Mouse (Mus musculus): ENCODE data around the gene Ube2j2. TPM values are rescaled to one million over a fixed set of nuclear protein-coding genes. Genes with fewer than 3 reads are reported as not detected.

Gene Ube2j2
- 10 to 100 TPM; 84.9 to 93.8 TPM for total RNA-seq (2021)

DNA sequence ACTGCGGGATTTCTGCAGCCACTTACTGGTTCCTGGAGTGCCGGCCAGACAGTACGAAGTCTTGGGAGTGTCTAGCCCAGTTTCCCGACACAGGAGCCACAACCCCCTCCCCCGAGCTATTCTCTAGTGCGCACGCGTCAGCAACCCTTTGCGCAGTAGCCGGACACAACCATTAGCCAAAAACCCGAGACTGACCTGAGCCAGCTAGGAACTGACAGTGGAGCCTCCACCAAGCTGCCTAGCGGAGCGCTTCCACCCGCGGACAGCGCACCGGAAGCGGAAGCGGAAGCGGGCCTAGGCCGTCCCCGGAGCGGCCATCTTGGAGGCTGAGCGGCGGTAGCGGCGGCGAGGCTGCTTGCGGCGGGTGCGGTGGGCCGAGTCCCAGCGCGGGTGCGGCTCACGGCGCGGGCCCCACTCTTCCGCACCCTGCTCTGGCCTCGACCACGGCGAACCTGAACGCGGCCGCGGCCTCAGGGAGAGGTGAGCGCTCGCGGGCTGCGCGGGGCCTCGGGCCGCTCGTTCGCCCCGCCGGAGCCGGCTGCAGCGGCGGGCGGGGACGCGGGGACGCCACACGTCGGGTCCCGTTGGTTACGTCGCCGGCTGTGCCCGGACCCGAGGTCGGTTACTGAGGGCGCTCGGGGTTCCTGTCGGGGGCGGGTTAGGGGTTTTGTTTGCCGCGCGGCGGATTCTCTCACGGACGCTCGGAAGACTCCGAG is at the start of gene Ube2j2:
TSS of gene Ube2j2 (plus strand) at position 298 of the 716 bp plus-strand sequence.
- intact Hi-C loops (cut with DNase I) = loop anchor here (2.0 kb wide), 1 partner anchor 41 kb away; no protein-coding TSS in a partner anchor
- DNase-seq (ENCODE audit: extremely low spot score in 1 of 2, low spot score in 2 of 2) = peak; percentile 94 to 96

DNA sequence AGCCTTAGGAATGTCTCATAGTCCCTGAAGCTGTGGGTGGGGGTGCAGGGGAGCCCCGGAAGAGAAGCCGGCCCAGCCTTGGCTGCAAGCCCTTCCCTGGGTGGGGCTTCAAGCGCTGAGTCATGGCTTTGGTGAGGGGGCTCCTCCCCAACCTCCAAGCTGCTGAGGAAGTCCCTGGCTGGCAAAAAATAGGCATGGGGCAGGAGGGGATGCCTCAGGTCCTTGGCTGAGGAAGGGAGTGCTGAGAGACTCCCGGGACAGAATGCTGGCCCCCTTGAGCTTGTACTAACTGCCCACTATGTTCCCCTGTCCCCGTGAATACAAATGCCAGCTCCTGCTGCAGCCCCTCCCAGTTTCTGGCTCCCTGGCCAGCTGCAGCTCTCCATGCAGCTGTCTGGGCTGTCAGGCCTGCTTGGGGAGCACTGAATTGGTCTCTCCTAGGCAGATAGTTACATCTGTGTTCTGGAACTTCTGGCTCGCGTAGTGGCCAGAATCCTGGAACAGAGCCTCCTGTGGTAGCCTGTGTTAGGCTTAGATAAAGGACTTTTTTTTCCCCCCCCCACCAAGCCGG is 49.2 kb upstream of the Ube2j2 start:
- DNase-seq (ENCODE audit: extremely low spot score in 1 of 2, low spot score in 2 of 2) = peak; percentile 67 to 88
- intact Hi-C loops (cut with DNase I) = no loop called here

DNA sequence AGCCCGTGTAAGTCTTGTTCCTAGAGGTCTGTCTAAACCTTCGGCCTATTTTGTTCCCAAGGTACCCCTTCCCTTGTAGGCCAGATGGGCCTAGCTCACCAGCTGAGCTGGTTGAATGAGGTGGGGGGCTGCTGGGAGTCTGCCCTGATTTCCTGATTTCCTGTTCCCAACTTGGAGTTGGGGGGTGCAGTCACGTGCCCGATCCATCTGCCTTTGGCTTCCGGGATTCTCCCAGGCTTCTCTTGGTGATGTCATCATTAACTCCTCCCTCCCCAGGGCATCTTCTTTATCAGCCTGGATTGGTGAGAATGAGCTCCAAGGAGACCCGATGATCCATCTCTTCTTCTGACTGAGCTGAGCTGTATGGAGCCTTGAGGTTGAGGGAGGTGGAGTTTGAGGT is 48.4 kb upstream of the Ube2j2 start:
- intact Hi-C loops (cut with DNase I) = no loop called here
- DNase-seq (ENCODE audit: extremely low spot score in 1 of 2, low spot score in 2 of 2) = peak; percentile 84 to 89

DNA sequence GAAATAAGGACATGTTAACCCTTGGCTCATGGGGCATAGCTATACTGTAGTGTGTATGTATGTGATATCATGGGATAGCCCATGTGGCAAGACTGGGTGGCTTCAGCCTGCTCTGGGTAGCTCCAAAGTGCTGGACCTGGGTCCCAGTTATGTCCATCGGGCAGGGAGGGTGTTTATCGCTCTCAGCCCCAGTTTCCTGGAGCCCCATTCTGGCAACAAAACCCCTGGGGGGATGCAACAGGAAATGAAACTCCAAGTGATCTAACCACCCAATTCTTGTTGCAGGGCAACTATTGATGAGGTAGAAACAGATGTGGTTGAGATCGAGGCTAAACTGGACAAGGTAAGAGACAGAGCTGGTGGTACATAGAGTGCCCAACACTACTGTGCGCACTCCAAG is 47.8 kb upstream of the Ube2j2 start:
- no peak for DNase-seq (ENCODE audit: extremely low spot score in 1 of 2, low spot score in 2 of 2)
- intact Hi-C loops (cut with DNase I) = no loop called here

DNA sequence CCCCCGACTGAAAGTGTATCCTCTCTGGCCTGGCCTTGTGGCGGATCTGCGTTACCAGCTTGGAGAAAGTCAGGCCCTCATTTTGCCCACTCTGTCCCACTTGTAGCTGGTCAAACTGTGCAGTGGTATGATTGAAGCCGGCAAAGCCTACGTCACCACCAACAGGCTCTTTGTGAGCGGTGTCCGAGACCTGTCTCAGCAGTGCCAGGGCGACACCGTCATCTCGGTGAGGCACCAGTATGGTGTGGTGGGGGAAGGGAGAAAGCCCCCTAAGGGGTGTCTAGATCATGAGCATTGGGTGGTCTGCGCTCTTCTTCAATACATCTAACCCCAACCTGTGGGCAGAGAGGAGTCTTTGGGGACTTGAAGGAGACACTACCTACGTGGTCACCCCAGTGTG is 47.2 kb upstream of the Ube2j2 start:
- intact Hi-C loops (cut with DNase I) = no loop called here
- no peak for DNase-seq (ENCODE audit: extremely low spot score in 1 of 2, low spot score in 2 of 2)

DNA sequence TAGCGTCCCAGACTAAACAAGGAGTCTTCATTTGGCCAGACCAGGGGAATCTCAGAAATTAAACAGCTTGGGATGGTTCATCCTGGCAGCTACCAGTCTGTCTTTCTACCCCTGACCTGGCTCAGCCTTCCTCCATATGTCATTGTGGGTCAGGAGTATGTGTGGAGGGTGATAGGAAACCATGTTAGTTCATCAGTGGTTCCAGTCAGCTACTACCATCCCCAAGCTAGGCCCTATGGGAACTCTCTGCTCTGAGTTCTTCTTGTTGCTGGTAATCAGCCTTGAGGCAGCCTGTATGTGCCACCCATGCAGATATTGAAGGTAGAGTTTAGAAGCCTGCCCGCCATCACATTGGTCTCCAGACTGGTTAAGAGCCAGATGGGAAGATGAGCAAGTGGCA is 45.3 kb upstream of the Ube2j2 start:
- no peak for DNase-seq (ENCODE audit: extremely low spot score in 1 of 2, low spot score in 2 of 2)
- intact Hi-C loops (cut with DNase I) = no loop called here

DNA sequence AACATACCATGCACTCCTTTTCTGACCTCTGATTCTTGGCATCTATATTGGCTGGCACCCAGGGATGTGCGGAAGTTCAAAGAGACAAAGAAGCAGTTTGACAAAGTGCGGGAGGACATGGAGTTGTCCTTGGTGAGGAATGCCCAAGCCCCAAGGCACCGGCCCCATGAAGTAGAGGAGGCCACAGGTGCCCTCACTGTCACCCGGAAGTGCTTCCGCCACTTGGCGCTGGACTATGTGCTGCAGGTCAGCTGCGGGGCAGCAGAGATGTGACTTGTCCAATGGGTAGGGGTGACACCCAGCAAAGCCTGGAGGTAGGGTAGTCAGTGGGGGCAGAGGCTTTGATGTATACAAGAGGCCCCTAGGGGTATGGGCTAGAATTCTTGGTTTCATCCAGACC is 44.3 kb upstream of the Ube2j2 start:
- intact Hi-C loops (cut with DNase I) = no loop called here
- no peak for DNase-seq (ENCODE audit: extremely low spot score in 1 of 2, low spot score in 2 of 2)

DNA sequence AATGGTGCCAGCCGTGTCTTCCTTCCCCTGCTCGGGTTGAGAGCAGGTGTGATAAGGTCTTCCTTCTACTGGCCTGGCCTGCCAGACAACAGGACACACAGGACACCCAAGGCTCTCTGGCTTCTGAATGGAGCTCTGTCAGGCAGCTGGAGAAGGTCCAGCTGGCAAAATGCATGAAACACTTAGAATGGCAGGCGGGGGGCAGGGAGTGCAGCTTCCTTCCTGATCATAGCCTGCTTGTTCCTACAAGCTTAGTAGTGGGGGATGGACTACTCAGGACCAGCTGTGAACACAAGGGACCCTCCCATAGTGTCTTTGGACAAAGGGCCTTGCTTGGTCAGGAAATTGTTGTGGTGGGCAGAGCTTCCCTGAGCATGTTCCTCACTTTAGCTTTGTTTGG is 42.4 kb upstream of the Ube2j2 start:
- DNase-seq (ENCODE audit: extremely low spot score in 1 of 2, low spot score in 2 of 2) = peak in 1 of 2 experiments; percentile 82
- intact Hi-C loops (cut with DNase I) = no loop called here

DNA sequence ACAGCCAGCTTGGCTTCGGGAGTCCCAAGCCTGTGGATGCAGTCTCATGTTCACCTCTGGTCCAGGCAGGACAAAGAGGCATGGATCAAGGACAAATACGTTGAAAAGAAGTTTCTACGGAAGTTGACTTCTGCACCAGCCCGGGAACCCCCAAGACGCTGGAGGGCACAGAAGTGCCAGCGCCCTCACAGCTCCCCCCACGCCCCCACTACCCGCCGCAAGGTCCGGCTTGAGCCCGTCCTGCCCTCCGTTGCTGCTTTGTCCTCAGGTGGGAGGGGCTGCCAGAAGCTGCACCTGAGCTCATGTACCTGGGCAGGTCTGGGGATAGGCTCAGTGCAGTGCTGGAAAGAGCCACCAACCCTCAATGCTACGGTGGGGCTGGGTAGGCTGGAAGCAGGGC is 40.4 kb upstream of the Ube2j2 start:
- intact Hi-C loops (cut with DNase I) = loop anchor here (2.0 kb wide), 1 partner anchor 40 kb away; the partner anchor contains the start of gene Ube2j2
- peak in 1 of 2 experiments; percentile 34 for DNase-seq (ENCODE audit: extremely low spot score in 1 of 2, low spot score in 2 of 2)

DNA sequence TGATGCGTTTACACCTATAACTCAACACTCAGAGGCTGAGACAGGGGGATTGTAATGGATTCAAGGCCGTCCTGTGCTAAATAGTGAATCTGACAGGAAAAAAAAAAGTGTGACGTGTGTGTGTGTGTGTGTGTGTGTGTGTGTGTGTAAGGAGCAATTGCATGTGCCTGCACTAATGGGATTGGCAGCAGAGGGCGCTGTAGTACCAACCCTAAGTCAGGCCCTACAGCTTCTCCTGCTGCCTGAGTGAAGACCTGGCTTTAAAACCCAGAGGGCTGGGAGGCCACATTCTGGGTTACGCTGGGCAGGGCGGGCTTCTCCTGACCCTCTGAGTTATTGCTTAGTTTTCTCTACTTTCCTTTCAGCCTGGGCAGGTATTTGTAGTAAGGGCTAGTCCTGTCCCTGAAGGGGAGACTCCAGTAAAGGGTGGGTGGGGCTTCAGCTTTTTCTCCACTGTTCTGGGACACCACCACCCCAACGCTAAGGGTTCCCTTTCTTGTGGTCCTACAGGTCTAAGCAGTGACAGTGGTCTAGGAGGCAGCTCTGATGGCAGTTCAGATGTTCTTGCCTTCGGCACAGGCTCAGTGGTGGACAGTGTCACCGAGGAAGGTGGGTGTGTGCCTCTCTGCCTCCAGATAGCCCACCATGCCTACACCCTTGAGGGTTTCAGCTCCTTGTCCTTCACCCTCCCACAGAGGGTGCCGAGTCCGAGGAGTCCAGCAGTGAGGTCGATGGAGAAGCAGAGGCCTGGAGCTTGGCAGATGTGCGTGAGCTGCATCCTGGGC is 39.1 kb upstream of the Ube2j2 start:
- peak in 1 of 2 experiments; percentile 71 for DNase-seq (ENCODE audit: extremely low spot score in 1 of 2, low spot score in 2 of 2)
- intact Hi-C loops (cut with DNase I) = no loop called here

DNA sequence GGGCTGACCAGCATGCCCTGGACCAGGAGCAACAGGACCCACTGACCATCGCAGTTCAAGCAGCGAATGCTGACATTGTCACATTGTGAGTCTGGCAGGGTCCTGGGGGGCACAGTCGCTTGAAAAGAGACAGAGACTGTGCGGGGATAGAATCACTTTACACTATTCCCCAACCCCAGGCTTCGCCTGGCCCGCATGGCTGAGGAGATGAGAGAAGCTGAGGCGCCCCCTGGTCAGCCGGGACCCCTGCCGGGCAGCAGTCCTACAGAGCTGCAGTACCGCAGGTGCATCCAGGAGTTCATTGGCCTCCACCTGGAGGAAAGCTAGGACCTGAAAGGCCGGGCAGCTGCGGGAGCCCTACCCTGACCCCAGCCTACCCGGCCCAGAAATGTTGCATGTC is 38.0 kb upstream of the Ube2j2 start:
- intact Hi-C loops (cut with DNase I) = no loop called here
- peak in 1 of 2 experiments; percentile 24 for DNase-seq (ENCODE audit: extremely low spot score in 1 of 2, low spot score in 2 of 2)

DNA sequence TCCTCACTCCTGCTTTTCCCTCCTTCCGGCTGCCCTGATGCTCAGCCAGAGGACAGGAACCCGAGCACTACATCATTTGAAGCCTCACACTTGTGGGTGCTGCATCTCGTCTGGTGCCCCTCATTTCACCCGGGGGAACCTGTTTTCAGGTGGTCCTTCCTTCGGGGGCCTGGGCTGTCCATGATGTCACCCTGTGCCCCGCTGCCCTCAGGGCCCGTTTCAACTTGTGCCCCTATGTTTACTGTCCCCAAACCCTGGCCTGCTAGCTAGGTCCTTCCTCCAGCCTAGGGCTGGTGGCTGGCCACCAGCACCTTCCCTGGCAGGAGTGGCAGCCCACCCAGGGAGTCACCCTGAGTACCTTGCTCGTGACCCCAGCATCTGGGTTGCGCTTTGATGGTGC is 37.5 kb upstream of the Ube2j2 start:
- peak in 1 of 2 experiments; percentile 20 for DNase-seq (ENCODE audit: extremely low spot score in 1 of 2, low spot score in 2 of 2)
- intact Hi-C loops (cut with DNase I) = no loop called here

DNA sequence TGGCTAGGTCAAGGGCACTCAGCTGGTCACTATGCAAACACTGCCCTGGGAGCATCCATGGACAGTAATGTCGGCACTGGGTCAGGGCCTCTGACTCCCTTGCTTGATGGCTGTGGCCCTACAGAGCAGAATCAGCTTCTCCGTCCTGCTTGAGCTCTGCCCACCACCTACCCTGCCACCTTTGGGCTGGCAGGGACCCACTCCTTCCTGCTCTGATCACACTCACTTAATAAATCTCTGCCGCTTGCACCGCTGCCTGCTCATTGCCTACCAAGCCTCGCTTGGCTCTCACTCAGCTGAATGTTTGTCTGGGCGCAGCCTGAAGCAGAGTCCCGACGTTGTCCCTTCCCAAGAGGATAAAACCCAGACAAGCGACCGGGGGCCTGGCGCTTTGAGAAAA is 36.6 kb upstream of the Ube2j2 start:
- DNase-seq (ENCODE audit: extremely low spot score in 1 of 2, low spot score in 2 of 2) = peak in 1 of 2 experiments; percentile 23

DNA sequence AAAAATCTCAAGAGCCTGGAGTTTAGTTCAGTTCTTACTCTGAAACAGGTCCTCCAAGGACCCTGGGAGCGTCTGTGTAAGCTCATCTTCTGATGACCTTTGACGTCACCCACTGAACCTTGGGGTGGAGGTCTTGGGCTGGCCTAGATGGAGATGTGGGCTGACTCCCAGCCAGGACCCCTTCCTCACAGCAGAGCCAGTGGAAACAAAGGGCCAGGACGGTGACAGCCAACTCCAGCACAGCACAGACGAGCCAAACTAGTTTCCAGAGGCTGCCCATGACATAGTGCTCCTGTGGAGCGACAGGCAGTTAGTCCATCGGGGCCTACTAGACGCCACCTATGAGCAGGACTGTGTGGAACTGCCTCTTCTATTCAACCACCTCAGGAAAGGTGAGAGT is 35.4 kb upstream of the Ube2j2 start:
- intact Hi-C loops (cut with DNase I) = no loop called here
- DNase-seq (ENCODE audit: extremely low spot score in 1 of 2, low spot score in 2 of 2) = peak; percentile 1 to 25

More for the DNA sequence above, 36.6 kb upstream of the Ube2j2 start:
- intact Hi-C loops (cut with DNase I) = no loop called here

DNA sequence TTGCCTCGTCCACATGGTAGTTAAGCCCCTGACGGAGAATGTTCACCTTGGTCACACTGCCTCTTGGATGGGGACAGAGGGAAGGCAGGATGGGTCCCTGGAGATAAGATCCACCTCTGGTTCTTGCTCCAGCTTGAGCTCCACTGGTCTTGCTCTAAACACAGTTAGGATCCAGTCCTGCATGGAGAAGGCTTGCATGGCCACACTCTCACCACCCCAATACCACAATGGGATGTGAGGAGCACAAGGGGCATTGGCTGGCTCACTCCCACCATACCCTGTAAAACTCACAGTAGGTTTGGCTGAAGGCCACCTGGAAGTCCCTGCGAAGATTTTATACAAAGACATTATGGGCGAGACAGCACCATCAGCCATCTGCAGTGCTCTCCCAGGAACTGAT is 34.9 kb upstream of the Ube2j2 start:
- DNase-seq (ENCODE audit: extremely low spot score in 1 of 2, low spot score in 2 of 2) = peak in 1 of 2 experiments; percentile 17
- intact Hi-C loops (cut with DNase I) = no loop called here

DNA sequence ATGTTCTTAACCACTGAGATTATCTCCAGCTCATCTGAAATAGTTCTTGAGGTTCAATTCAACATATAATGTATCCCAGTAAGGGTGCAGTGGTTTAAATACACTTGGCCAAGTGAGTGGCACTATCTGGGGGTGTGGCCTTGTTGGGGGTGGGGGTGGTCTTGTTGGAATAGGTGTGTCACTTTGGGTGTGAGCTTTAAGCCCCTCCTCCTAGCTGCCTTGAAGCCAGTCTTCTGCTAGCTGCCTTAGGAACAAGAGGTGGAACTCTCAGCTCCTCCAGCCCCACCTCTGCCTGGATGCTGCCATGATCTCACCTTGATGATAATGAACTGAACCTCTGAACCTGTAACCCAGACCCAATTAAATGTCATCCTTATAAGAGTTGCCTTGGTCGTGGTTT is 11.6 kb upstream of the Ube2j2 start:
- intact Hi-C loops (cut with DNase I) = no loop called here
- no peak for DNase-seq (ENCODE audit: extremely low spot score in 1 of 2, low spot score in 2 of 2)

DNA sequence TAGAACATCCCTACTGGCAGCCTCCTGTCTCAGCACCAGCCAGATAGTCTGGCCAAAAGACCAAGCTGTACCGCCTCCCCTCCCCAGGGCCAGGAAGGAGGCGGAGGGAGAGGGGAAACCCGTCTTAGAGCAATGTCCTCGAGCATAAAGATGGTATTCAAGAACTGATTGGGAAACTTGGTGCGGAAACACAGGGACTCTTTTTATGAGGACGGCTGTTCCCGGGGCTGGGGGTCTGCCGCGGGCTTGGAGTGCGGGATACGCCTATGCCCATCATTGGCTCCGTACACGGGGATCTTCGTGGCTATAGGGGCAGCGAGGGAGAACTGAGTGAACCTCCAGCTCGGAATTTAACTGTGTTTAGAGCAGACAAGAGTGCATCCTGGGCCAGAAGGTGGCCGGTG is 580 bp upstream of the Ube2j2 start:
- intact Hi-C loops (cut with DNase I) = loop anchor here (2.0 kb wide), 1 partner anchor 40 kb away; no protein-coding TSS in a partner anchor
- peak; percentile 54 to 73 for DNase-seq (ENCODE audit: extremely low spot score in 1 of 2, low spot score in 2 of 2)

DNA sequence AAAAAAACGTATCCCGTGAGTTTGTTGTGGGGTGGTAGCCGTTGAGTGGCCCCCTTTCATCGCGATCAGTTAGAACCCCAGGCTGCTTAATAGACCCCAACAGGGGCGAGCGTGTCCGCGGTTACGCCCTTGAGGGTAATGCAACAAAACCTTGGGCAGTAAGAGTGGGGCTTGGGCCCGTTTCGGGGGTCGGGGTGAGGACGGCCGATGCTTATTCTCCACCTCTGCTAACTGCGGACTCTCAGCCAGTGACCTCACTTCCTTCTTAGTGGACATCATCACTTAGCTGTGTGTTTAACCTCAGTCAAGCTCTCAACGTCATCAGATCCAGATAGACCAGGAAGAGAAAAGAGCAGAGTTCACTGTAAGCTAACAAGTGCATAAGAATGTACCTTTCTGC is 640 bp downstream of the Ube2j2 start:
- intact Hi-C loops (cut with DNase I) = no loop called here
- no peak for DNase-seq (ENCODE audit: extremely low spot score in 1 of 2, low spot score in 2 of 2)

DNA sequence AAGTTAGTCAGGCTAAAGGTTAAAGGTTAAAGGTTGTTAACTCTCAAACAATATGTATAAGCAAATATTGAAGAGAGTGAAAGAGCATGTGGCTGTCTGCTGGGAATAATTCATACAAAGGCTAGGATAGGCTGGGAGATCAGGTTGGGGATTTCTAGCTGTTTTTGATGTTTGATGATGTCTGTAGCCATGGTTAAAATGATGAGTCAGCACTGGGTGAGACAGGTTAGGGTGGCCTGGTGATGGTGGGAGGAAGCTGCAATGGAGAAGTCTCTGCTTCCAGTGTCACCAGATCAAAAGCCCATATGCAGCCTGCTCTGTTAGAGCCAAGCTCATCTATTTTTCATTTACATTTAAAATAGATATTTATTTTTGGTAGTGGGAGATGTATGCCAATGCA is 3.5 kb downstream of the Ube2j2 start:
- no peak for DNase-seq (ENCODE audit: extremely low spot score in 1 of 2, low spot score in 2 of 2)
- intact Hi-C loops (cut with DNase I) = no loop called here

DNA sequence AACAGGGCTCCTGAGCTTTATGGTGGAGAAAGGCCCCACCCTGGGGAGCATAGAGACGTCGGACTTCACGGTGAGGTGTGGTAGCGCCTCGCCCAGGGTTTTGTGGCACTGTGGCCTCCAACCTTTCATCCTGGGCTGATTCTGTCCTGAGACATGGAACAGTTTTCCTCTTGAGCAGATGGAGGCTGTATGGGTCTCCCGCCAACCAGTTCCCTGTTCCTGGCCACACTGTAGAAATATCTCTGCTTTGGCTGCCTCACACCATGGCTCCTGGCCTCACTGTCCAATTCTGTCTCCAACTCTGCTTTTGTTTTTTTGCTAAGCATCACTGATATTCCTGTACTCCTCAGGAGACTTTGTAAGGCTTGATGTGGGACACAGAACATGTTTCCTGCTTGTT is 11.9 kb downstream of the Ube2j2 start:
- no peak for DNase-seq (ENCODE audit: extremely low spot score in 1 of 2, low spot score in 2 of 2)

More for the DNA sequence above, 11.9 kb downstream of the Ube2j2 start:
- intact Hi-C loops (cut with DNase I) = no loop called here

All from left cerebral cortex, postnatal 10 days (tissue).